Mouse (Mus musculus) layer of hippocampus, adult 2 months (tissue): ENCODE data around the gene Tead1. TPM values are rescaled to one million over a fixed set of nuclear protein-coding genes. Genes with fewer than 3 reads are reported as not detected.

Experiments used
- DNase-seq, 2 experiments: peaks; one replicate each; pipeline ENCODE4 v3.0.0; 2022; ENCODE audit warnings: low spot score in 2 of 2
- H3K27ac ChIP-seq: fragments of 200-600 bp; 2 replicates; pipeline ENCODE4 v1.8.1; 2022
- H3K4me3 ChIP-seq: fragments of 200-600 bp; 2 replicates; pipeline ENCODE4 v1.8.1; 2022; ENCODE audit warnings: mild to moderate bottlenecking
- CTCF ChIP-seq: fragments of 200-600 bp; conservative IDR thresholded peaks from 2 replicates; pipeline ENCODE4 v1.8.1; 2022; ENCODE audit warnings: antibody characterized with exemption, mild to moderate bottlenecking, moderate library complexity
- total RNA-seq, 2 experiments: library from RNA; stranded (reverse); gene quantifications; 2 replicates each; pipeline ENCODE4 v1.2.3; 2021

Gene Tead1
- total RNA-seq, 2 experiments from 2014 or later: 23.9 to 29.0 TPM

GRCm38 (mm10) chr7:112876128-112876527 is 197.0 kb downstream of the Tead1 start:
- Histone ChIP-seq H3K4me3 (no peak overlapping the region), H3K27ac (no peak overlapping the region)
- no peak for TF ChIP-seq CTCF

GRCm38 (mm10) chr7:112883791-112884274 is 204.7 kb downstream of the Tead1 start:
- Histone ChIP-seq H3K27ac (peak overlapping the region; percentile 73), H3K4me3 (no peak overlapping the region)
- DNase-seq: peak; percentile 61 to 67
- no peak for TF ChIP-seq CTCF

More at GRCm38 (mm10) chr7:112876128-112876527, 197.0 kb downstream of the Tead1 start:
- DNase-seq: no peak

- TF ChIP-seq CTCF: no peak
- Histone ChIP-seq H3K27ac (no peak overlapping the region), H3K4me3 (no peak overlapping the region)
- no peak for DNase-seq
Measured at GRCm38 (mm10) chr7:112885546-112885945, 206.4 kb downstream of the Tead1 start.

GRCm38 (mm10) chr7:112891883-112892282 is 212.8 kb downstream of the Tead1 start:
- DNase-seq: no peak
- no peak overlapping the region for H3K27ac ChIP-seq
- no peak overlapping the region for H3K4me3 ChIP-seq
- TF ChIP-seq CTCF: no peak

GRCm38 (mm10) chr7:112892595-112892994 is 213.5 kb downstream of the Tead1 start:
- Histone ChIP-seq H3K27ac (no peak overlapping the region), H3K4me3 (no peak overlapping the region)
- DNase-seq: no peak
- no peak for TF ChIP-seq CTCF

GRCm38 (mm10) chr7:112896363-112896762 is 217.2 kb downstream of the Tead1 start:
- Histone ChIP-seq H3K27ac (no peak overlapping the region), H3K4me3 (no peak overlapping the region)
- DNase-seq: no peak
- no peak for TF ChIP-seq CTCF

GRCm38 (mm10) chr7:112901710-112902109 is 222.6 kb downstream of the Tead1 start:
- Histone ChIP-seq H3K27ac (no peak overlapping the region), H3K4me3 (no peak overlapping the region)
- TF ChIP-seq CTCF: no peak
- DNase-seq: no peak

GRCm38 (mm10) chr7:112906848-112907247 is 227.7 kb downstream of the Tead1 start:
- Histone ChIP-seq H3K27ac (no peak overlapping the region), H3K4me3 (no peak overlapping the region)
- no peak for TF ChIP-seq CTCF
- no peak for DNase-seq

- TF ChIP-seq CTCF: no peak
- Histone ChIP-seq H3K4me3 (no peak overlapping the region), H3K27ac (no peak overlapping the region)
- DNase-seq: no peak
Measured at GRCm38 (mm10) chr7:112907468-112907867, 228.3 kb downstream of the Tead1 start.

- Histone ChIP-seq H3K27ac (no peak overlapping the region), H3K4me3 (no peak overlapping the region)
- DNase-seq: no peak
- TF ChIP-seq CTCF: no peak
Measured at GRCm38 (mm10) chr7:112909164-112909563, 230.0 kb downstream of the Tead1 start.

GRCm38 (mm10) chr7:112912969-112913368 is 233.9 kb downstream of the Tead1 start:
- H3K27ac ChIP-seq: no peak overlapping the region
- DNase-seq: no peak
- no peak for TF ChIP-seq CTCF
- no peak overlapping the region for H3K4me3 ChIP-seq

GRCm38 (mm10) chr7:112915571-112915970 is 236.5 kb downstream of the Tead1 start:
- no peak for TF ChIP-seq CTCF
- no peak overlapping the region for H3K4me3 ChIP-seq
- peak; percentile 53 to 70 for DNase-seq
- H3K27ac ChIP-seq: peak overlapping the region; percentile 87

- DNase-seq: no peak
- TF ChIP-seq CTCF: no peak
- H3K27ac ChIP-seq: peak overlapping the region; percentile 86
- H3K4me3 ChIP-seq: no peak overlapping the region
Measured at GRCm38 (mm10) chr7:112917613-112918278, 238.6 kb downstream of the Tead1 start.
